Mouse (Mus musculus) heart, embryonic 12.5 days (tissue): ENCODE measurements at regions not wholly inside any gene's neighbourhood (a gene's known extent, or its start where the extent isn't known, plus 50 kb on each side); places are given as distances from the start of the nearest gene placed in this dataset.

Source experiments
- ATAC-seq: fragments of 200-750 bp; cut with Nextera tagmentation; 2 replicates; pipeline ENCODE4 v1.8.0; 2017; ENCODE audit warnings: moderate TSS enrichment, moderate library complexity; ENCODE audit not compliant: insufficient number of reproducible peaks, low FRiP score
- H3K27ac ChIP-seq: fragments of 300-500 bp; sonication (generic); 2 replicates; pipeline ENCODE4 v1.5.1; 2016; ENCODE audit warnings: mild to moderate bottlenecking, moderate library complexity; ENCODE audit not compliant: poor library complexity, severe bottlenecking
- H3K27me3 ChIP-seq: fragments of 300-500 bp; sonication (generic); replicated peaks from 2 replicates; pipeline ENCODE4 v1.6.1; 2016; ENCODE audit warnings: mild to moderate bottlenecking, moderate library complexity
- H3K36me3 ChIP-seq: fragments of 300-500 bp; sonication (generic); 2 replicates; pipeline ENCODE4 v1.6.1; 2016; ENCODE audit warnings: mild to moderate bottlenecking, moderate library complexity
- H3K4me1 ChIP-seq: fragments of 300-500 bp; sonication (generic); replicated peaks from 2 replicates; pipeline ENCODE4 v1.6.1; 2016; ENCODE audit warnings: mild to moderate bottlenecking
- H3K4me2 ChIP-seq: fragments of 300-500 bp; sonication (generic); 2 replicates; pipeline ENCODE4 v1.6.1; 2016; ENCODE audit warnings: mild to moderate bottlenecking, moderate library complexity
- H3K4me3 ChIP-seq: fragments of 300-500 bp; sonication (generic); 2 replicates; pipeline ENCODE4 v1.5.1; 2016; ENCODE audit warnings: mild to moderate bottlenecking
- H3K9ac ChIP-seq: fragments of 300-500 bp; sonication (generic); 2 replicates; pipeline ENCODE4 v1.6.1; 2016; ENCODE audit warnings: mild to moderate bottlenecking, moderate library complexity
- H3K9me3 ChIP-seq: fragments of 300-500 bp; sonication (generic); replicated peaks from 2 replicates; pipeline ENCODE4 v1.6.1; 2016; ENCODE audit warnings: mild to moderate bottlenecking, moderate library complexity
- WGBS: fragments of 180-500 bp; shearing (Covaris S2); methylation state at CpG from one replicate; pipeline ENCODE4 v1.1.7; 2016; 5-methylcytosine and 5-hydroxymethylcytosine counted together

- ATAC-seq = no peak
- Histone ChIP-seq H3K4me1 (no peaks in the 10 kb centered on the region; the same call in 1 of the 2 replicates), H3K4me3 (no peak overlapping the region), H3K9ac (no peak overlapping the region), H3K27me3 (no peaks in the 10 kb centered on the region), H3K36me3 (no peaks in the 10 kb centered on the region), H3K27ac (no peak overlapping the region), H3K9me3 (no peaks in the 10 kb centered on the region), H3K4me2 (no peak overlapping the region)
- WGBS = 85% methylated on average over 2 of the region's 2 CpGs
Measured at GRCm38 (mm10) chr10:9294620-9295019, 380.4 kb downstream of the Samd5 start.

GRCm38 (mm10) chr10:9291456-9292146, 383.4 kb downstream of the Samd5 start:
- 35% methylated on average over 6 of the region's 6 CpGs for WGBS
- Histone ChIP-seq H3K9me3 (no peaks in the 10 kb centered on the region), H3K4me3 (no peak overlapping the region), H3K27ac (no peak overlapping the region), H3K9ac (no peak overlapping the region), H3K4me1 (no peaks in the 10 kb centered on the region; the same call in 1 of the 2 replicates), H3K4me2 (no peak overlapping the region), H3K36me3 (no peaks in the 10 kb centered on the region), H3K27me3 (no peaks in the 10 kb centered on the region)
- ATAC-seq = no peak

- no peak overlapping the region for H3K4me2 ChIP-seq
- 78% methylated on average over 3 of the region's 3 CpGs for WGBS
- no peak overlapping the region for H3K27ac ChIP-seq
- no peaks in the 10 kb centered on the region for H3K36me3 ChIP-seq
- peaks cover 12% of the 10 kb centered on the region; the same call in 1 of the 2 replicates for H3K4me1 ChIP-seq
- no peak overlapping the region for H3K4me3 ChIP-seq
- H3K9ac ChIP-seq = no peak overlapping the region
- no peaks in the 10 kb centered on the region for H3K9me3 ChIP-seq
- no peak for ATAC-seq
- H3K27me3 ChIP-seq = no peaks in the 10 kb centered on the region
Measured at GRCm38 (mm10) chr10:9272940-9273339, 387.1 kb upstream of the Sash1 start.

GRCm38 (mm10) chr10:9272243-9272642, 386.4 kb upstream of the Sash1 start:
- Histone ChIP-seq H3K4me3 (no peak overlapping the region), H3K4me2 (no peak overlapping the region), H3K27ac (no peak overlapping the region), H3K27me3 (no peaks in the 10 kb centered on the region), H3K9ac (no peak overlapping the region), H3K4me1 (peaks cover 12% of the 10 kb centered on the region; the same call in 1 of the 2 replicates), H3K36me3 (no peaks in the 10 kb centered on the region), H3K9me3 (no peaks in the 10 kb centered on the region)
- 0 out of 2 replicates have a peak, but pooled peaks have one; percentile 29 for ATAC-seq
- 29% methylated on average over 5 of the region's 5 CpGs for WGBS

GRCm38 (mm10) chr10:9265528-9265927, 379.7 kb upstream of the Sash1 start:
- Histone ChIP-seq H3K27ac (no peak overlapping the region), H3K4me2 (no peak overlapping the region), H3K4me3 (no peak overlapping the region), H3K27me3 (no peaks in the 10 kb centered on the region), H3K9me3 (no peaks in the 10 kb centered on the region), H3K9ac (no peak overlapping the region), H3K36me3 (no peaks in the 10 kb centered on the region), H3K4me1 (no peaks in the 10 kb centered on the region)
- 83% methylated on average over 2 of the region's 2 CpGs for WGBS
- no peak for ATAC-seq

- H3K4me2 ChIP-seq = no peak overlapping the region
- no peaks in the 10 kb centered on the region for H3K4me1 ChIP-seq
- no peaks in the 10 kb centered on the region for H3K27me3 ChIP-seq
- ATAC-seq = no peak
- WGBS = 78% methylated on average over 12 of the region's 12 CpGs
- H3K27ac ChIP-seq = no peak overlapping the region
- H3K36me3 ChIP-seq = no peaks in the 10 kb centered on the region
- H3K4me3 ChIP-seq = no peak overlapping the region
- no peak overlapping the region for H3K9ac ChIP-seq
- H3K9me3 ChIP-seq = no peaks in the 10 kb centered on the region
Measured at GRCm38 (mm10) chr10:9264309-9265000, 378.6 kb upstream of the Sash1 start.

GRCm38 (mm10) chr10:9258705-9259104, 372.8 kb upstream of the Sash1 start:
- no peaks in the 10 kb centered on the region for H3K36me3 ChIP-seq
- no peak overlapping the region for H3K4me2 ChIP-seq
- no peaks in the 10 kb centered on the region for H3K4me1 ChIP-seq
- H3K27me3 ChIP-seq = no peaks in the 10 kb centered on the region
- no peaks in the 10 kb centered on the region for H3K9me3 ChIP-seq
- WGBS = 82% methylated on average over 1 of the region's 1 CpGs
- H3K27ac ChIP-seq = no peak overlapping the region
- no peak for ATAC-seq
- no peak overlapping the region for H3K9ac ChIP-seq
- no peak overlapping the region for H3K4me3 ChIP-seq

GRCm38 (mm10) chr10:9252941-9253217, 367.0 kb upstream of the Sash1 start:
- WGBS = 14% methylated on average over 3 of the region's 3 CpGs
- H3K4me1 ChIP-seq = no peaks in the 10 kb centered on the region
- no peaks in the 10 kb centered on the region for H3K27me3 ChIP-seq
- ATAC-seq = no peak
- H3K9me3 ChIP-seq = no peaks in the 10 kb centered on the region
- no peak overlapping the region for H3K9ac ChIP-seq
- no peaks in the 10 kb centered on the region for H3K36me3 ChIP-seq
- no peak overlapping the region for H3K4me2 ChIP-seq
- no peak overlapping the region for H3K27ac ChIP-seq
- no peak overlapping the region for H3K4me3 ChIP-seq

GRCm38 (mm10) chr10:9252120-9252940, 366.5 kb upstream of the Sash1 start:
- ATAC-seq = no peak
- H3K4me2 ChIP-seq = no peak overlapping the region
- no peak overlapping the region for H3K9ac ChIP-seq
- H3K27ac ChIP-seq = no peak overlapping the region
- no peaks in the 10 kb centered on the region for H3K9me3 ChIP-seq
- no peaks in the 10 kb centered on the region for H3K4me1 ChIP-seq
- H3K4me3 ChIP-seq = no peak overlapping the region
- H3K36me3 ChIP-seq = no peaks in the 10 kb centered on the region
- 49% methylated on average over 7 of the region's 7 CpGs for WGBS
- H3K27me3 ChIP-seq = no peaks in the 10 kb centered on the region

- no peak for ATAC-seq
- H3K27ac ChIP-seq = no peak overlapping the region
- WGBS = 71% methylated on average over 4 of the region's 4 CpGs
Measured at GRCm38 (mm10) chr10:9243281-9243618, 357.4 kb upstream of the Sash1 start.

GRCm38 (mm10) chr10:9242596-9243280, 356.9 kb upstream of the Sash1 start:
- no peaks in the 10 kb centered on the region for H3K9me3 ChIP-seq
- no peak overlapping the region for H3K9ac ChIP-seq
- H3K36me3 ChIP-seq = no peaks in the 10 kb centered on the region
- no peak overlapping the region for H3K4me3 ChIP-seq
- peaks cover 11% of the 10 kb centered on the region for H3K4me1 ChIP-seq
- no peak for ATAC-seq
- no peaks in the 10 kb centered on the region for H3K27me3 ChIP-seq
- H3K27ac ChIP-seq = no peak overlapping the region
- WGBS = 69% methylated on average over 7 of the region's 7 CpGs
- H3K4me2 ChIP-seq = no peak overlapping the region

More at GRCm38 (mm10) chr10:9243281-9243618, 357.4 kb upstream of the Sash1 start:
- H3K4me1 ChIP-seq = peaks cover 11% of the 10 kb centered on the region
- H3K9ac ChIP-seq = no peak overlapping the region
- H3K36me3 ChIP-seq = no peaks in the 10 kb centered on the region
- no peaks in the 10 kb centered on the region for H3K9me3 ChIP-seq
- H3K4me3 ChIP-seq = no peak overlapping the region
- H3K27me3 ChIP-seq = no peaks in the 10 kb centered on the region
- no peak overlapping the region for H3K4me2 ChIP-seq
